Mouse (Mus musculus) hindbrain, embryonic 13.5 days (tissue): ENCODE measurements at regions not wholly inside any gene's neighbourhood (a gene's known extent, or its start where the extent isn't known, plus 50 kb on each side); places are given as distances from the start of the nearest gene placed in this dataset.
"Not testable (repeated sequence)": the region's sequence is repeated elsewhere in the genome, so short reads cannot be mapped to it uniquely, and the experiment has no call there.

ENCODE experiments used
- ATAC-seq: fragments of 200-750 bp; cut with Nextera tagmentation; 2 replicates; pipeline ENCODE4 v1.8.0; 2017; ENCODE audit warnings: moderate TSS enrichment; ENCODE audit not compliant: low FRiP score
- H3K27ac ChIP-seq: fragments of 300-500 bp; sonication (generic); 2 replicates; pipeline ENCODE4 v1.5.1; 2015; ENCODE audit warnings: inconsistent platforms, mild to moderate bottlenecking, moderate library complexity
- H3K27me3 ChIP-seq: fragments of 300-500 bp; sonication (generic); 2 replicates; pipeline ENCODE4 v1.6.1; 2015; ENCODE audit warnings: mild to moderate bottlenecking, inconsistent platforms
- H3K36me3 ChIP-seq: fragments of 300-500 bp; sonication (generic); 2 replicates; pipeline ENCODE4 v1.6.1; 2015; ENCODE audit warnings: mild to moderate bottlenecking, inconsistent platforms
- H3K4me1 ChIP-seq: fragments of 300-500 bp; sonication (generic); replicated peaks from 2 replicates; pipeline ENCODE4 v1.6.1; 2015; ENCODE audit warnings: inconsistent platforms
- H3K4me2 ChIP-seq: fragments of 300-500 bp; sonication (generic); 2 replicates; pipeline ENCODE4 v1.6.1; 2015; ENCODE audit warnings: inconsistent platforms, mild to moderate bottlenecking, moderate library complexity
- H3K4me3 ChIP-seq: fragments of 300-500 bp; sonication (generic); 2 replicates; pipeline ENCODE4 v1.5.1; 2015; ENCODE audit warnings: mild to moderate bottlenecking, inconsistent platforms
- H3K9ac ChIP-seq: fragments of 300-500 bp; sonication (generic); 2 replicates; pipeline ENCODE4 v1.6.1; 2015; ENCODE audit warnings: mild to moderate bottlenecking, inconsistent platforms
- H3K9me3 ChIP-seq: fragments of 300-500 bp; sonication (generic); 2 replicates; pipeline ENCODE4 v1.6.1; 2016; ENCODE audit warnings: inconsistent platforms
- WGBS: fragments of 180-500 bp; shearing (Covaris S2); methylation state at CpG from one replicate; pipeline ENCODE4 v1.1.7; 2015; 5-methylcytosine and 5-hydroxymethylcytosine counted together

DNA sequence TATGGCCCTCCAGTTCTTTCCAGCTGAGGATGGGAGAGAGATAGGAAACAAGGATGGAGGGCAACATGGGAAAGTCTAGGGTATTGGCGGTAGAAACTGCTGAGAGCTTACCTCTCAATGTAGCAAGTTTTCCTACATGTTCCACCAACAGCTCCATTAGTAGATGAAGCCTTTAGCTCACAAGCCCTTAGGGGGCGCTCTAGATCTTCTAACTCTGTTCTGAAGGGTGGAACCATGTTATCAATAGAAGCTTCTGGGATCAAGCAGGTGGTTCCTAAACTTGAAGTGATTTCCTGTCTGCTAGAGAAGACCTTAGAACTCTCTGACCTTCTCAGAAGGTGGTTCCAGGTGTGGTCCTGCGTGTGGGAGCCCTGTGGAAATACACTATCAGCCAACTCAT, 154.2 kb upstream of the 1700012A03Rik start:
- Histone ChIP-seq H3K36me3 (no peaks in the 10 kb centered on the region), H3K27ac (no peak overlapping the region), H3K4me3 (no peak overlapping the region), H3K9me3 (no peaks in the 10 kb centered on the region), H3K9ac (no peak overlapping the region), H3K27me3 (peaks cover 9% of the 10 kb centered on the region), H3K4me1 (peaks cover 8% of the 10 kb centered on the region), H3K4me2 (no peak overlapping the region)
- ATAC-seq = no peak
- 67% methylated on average over 3 of the region's 3 CpGs for WGBS

DNA sequence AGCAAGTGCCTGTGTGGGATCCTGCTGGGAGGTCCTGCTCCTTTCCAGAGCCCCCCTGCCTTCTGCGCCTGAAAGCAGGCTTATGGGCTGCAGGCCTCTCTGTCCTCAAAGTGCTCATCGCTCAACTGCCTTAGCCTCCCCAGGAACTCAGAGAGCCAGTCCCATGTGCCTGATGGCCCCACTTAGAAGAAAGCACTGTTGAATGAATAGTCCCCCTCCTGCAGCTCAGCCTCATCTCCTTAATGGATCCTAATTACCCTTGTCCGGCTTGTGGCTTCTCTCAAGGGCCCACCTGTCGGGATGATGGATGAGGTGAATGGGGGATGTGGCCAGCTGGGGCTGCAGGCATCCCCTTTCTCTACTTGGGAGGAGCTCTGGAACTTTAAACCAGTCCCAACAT, 163.1 kb upstream of the 1700012A03Rik start:
- no peak for ATAC-seq
- Histone ChIP-seq H3K27me3 (peaks cover 28% of the 10 kb centered on the region), H3K27ac (0 out of 2 replicates have a peak overlapping the region, but pooled peaks have one; percentile 8), H3K4me3 (no peak overlapping the region), H3K9me3 (no peaks in the 10 kb centered on the region), H3K9ac (no peak overlapping the region), H3K4me2 (no peak overlapping the region), H3K36me3 (no peaks in the 10 kb centered on the region), H3K4me1 (peaks cover 15% of the 10 kb centered on the region)
- 5% methylated on average over 4 of the region's 4 CpGs for WGBS

DNA sequence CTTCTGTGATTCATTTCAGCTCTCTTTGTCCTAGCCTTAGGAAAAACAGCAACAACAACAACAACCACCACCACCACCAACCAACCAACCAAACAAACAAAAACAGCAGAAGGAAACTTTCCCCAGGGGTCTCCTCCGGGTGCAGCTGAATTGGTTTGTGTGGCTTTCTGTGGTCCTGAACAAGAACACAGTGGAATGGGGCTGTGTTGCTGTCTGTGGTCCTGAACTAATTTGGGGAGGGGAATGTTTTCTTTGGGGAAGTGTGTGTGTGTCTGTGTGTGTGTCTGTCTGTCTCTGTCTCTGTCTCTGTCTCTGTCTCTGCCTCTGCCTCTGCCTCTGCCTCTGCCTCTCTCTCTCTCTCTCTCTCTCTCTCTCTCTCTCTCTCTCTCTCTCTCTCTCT, 164.8 kb upstream of the 1700012A03Rik start:
- ATAC-seq, H3K9ac ChIP-seq, H3K4me2 ChIP-seq, H3K27ac ChIP-seq, H3K4me3 ChIP-seq, H3K36me3 ChIP-seq, H3K9me3 ChIP-seq: not testable (repeated sequence)
- 5% methylated on average over 1 of the region's 1 CpGs for WGBS
- Histone ChIP-seq H3K4me1 (peaks cover 15% of the 10 kb centered on the region), H3K27me3 (peaks cover 25% of the 10 kb centered on the region)

DNA sequence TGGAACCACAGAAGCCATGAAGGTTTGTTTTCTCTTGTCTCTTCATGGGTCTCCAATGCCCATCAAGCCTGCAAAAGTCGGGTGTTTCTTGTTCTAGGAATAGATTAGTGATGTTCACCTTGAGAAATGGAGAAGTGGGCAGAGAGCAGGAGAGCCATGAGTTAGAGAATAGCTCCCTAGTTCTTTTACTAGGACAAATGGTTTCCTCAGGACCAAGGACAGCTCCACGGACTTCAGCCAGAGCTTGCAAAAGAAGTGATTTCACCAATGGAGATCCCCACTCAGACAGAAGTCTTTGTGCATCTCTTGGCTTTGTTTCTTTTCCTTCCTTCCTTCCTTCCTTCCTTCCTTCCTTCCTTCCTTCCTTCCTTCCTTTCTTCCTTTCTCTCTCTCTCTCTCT, 166.3 kb upstream of the 1700012A03Rik start:
- no peaks in the 10 kb centered on the region for H3K9me3 ChIP-seq
- H3K9ac ChIP-seq = no peak overlapping the region
- H3K27ac ChIP-seq = no peak overlapping the region
- peaks cover 20% of the 10 kb centered on the region for H3K27me3 ChIP-seq
- no peak overlapping the region for H3K4me3 ChIP-seq
- 25% methylated on average over 2 of the region's 2 CpGs for WGBS
- no peak for ATAC-seq
- H3K4me1 ChIP-seq = peaks cover 15% of the 10 kb centered on the region
- H3K36me3 ChIP-seq = no peaks in the 10 kb centered on the region
- H3K4me2 ChIP-seq = no peak overlapping the region

DNA sequence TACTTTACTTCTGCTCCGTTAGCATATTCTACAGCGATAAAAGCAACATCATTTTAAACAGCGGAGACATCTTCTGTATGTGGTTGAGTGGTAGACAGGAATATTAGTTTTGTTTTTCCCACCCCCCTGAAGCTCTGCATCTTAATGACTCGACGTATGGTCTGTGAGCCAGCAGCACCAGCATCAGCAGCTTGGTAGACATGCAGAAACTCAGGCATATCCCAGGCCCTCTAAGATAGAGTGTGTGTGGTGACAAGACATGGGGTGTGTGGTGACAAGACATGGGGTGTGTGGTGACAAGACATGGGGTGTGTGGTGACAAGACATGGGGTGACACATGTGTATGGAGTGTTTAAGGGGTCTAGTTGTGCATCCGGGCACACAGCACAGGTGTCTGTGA, 175.4 kb upstream of the 1700012A03Rik start:
- no peak overlapping the region for H3K9ac ChIP-seq
- 89% methylated on average over 6 of the region's 6 CpGs for WGBS
- no peak for ATAC-seq
- no peaks in the 10 kb centered on the region for H3K9me3 ChIP-seq
- H3K4me3 ChIP-seq = no peak overlapping the region
- 0 out of 2 replicates have a peak, but pooled peaks cover 1% of the 10 kb centered on the region for H3K27me3 ChIP-seq
- no peak overlapping the region for H3K27ac ChIP-seq
- H3K4me1 ChIP-seq = peaks cover 8% of the 10 kb centered on the region
- no peaks in the 10 kb centered on the region for H3K36me3 ChIP-seq
- H3K4me2 ChIP-seq = no peak overlapping the region

DNA sequence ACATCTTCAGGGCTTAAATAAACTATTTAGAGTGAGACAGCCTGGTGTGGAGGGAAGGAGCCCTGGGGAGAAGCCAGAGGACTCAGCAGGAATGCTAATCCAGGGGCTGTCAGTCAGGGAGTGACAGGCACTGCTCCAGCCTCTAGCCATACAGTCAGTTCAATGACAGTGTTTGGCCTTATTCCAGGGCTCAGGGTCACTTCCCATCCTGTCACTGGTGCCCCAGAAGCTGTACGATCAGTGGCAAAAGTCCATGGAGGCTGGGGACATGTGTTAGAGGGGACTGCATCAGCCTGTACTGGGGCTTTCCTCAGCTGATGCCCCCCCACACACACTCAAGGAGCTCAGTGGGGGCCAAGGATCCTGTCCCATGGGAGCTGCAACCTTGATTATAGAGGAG, 176.1 kb upstream of the 1700012A03Rik start:
- no peaks in the 10 kb centered on the region for H3K27me3 ChIP-seq
- H3K4me1 ChIP-seq = peaks cover 8% of the 10 kb centered on the region
- H3K4me3 ChIP-seq = no peak overlapping the region
- 19% methylated on average over 1 of the region's 1 CpGs for WGBS
- H3K4me2 ChIP-seq = no peak overlapping the region
- no peaks in the 10 kb centered on the region for H3K36me3 ChIP-seq
- no peaks in the 10 kb centered on the region for H3K9me3 ChIP-seq
- no peak for ATAC-seq
- no peak overlapping the region for H3K9ac ChIP-seq
- H3K27ac ChIP-seq = no peak overlapping the region

DNA sequence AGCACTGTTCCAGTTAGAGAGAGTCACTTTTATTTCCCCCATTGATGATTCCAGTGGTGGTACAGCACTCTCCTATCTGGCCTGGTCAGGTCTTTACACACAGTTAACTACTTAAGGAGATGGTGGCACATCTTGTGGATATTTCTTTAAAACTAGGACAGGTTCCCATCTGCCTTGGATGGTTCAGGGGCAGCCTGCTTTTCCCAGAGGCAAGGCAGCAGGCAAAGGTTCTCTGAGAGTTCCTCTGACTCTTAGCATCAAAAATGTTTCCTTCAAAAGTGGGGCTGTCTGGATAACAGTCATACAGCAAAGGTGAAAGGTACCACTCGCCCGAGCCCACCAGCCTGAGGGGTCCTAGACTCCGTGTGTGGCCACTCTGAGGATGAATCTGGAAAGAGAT, 178.3 kb upstream of the 1700012A03Rik start:
- Histone ChIP-seq H3K4me1 (peaks cover 8% of the 10 kb centered on the region), H3K36me3 (no peaks in the 10 kb centered on the region), H3K27ac (no peak overlapping the region), H3K27me3 (no peaks in the 10 kb centered on the region), H3K4me2 (no peak overlapping the region), H3K4me3 (no peak overlapping the region), H3K9ac (no peak overlapping the region), H3K9me3 (no peaks in the 10 kb centered on the region)
- no peak for ATAC-seq
- 90% methylated on average over 3 of the region's 3 CpGs for WGBS

DNA sequence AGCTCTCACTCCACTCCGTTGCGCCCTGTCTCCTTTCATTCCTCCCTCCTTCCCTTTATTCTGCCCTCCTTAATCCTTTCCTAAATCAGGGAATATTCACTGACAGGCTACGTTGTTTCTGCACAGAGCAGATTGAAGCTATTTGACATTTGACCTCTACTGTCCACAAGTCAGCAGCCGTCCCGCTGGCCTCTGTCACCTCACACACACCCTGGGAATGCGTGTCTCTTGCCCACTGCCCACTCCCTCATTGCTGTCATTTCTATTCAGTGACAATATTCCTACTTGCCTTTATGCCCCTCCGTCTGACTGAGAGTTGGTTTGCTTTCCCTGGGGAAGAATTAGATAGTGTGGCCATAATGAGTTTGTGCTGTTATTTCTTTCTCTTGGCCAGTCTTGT, 188.1 kb upstream of the 1700012A03Rik start:
- Histone ChIP-seq H3K36me3 (no peaks in the 10 kb centered on the region), H3K27me3 (no peaks in the 10 kb centered on the region), H3K4me2 (no peak overlapping the region), H3K9ac (0 out of 2 replicates have a peak overlapping the region, but pooled peaks have one; percentile 24), H3K27ac (peak overlapping the region; percentile 75; the same call in 1 of the 2 replicates), H3K9me3 (no peaks in the 10 kb centered on the region), H3K4me1 (peaks cover 14% of the 10 kb centered on the region), H3K4me3 (no peak overlapping the region)
- 0 out of 2 replicates have a peak, but pooled peaks have one; percentile 43 for ATAC-seq
- WGBS = 23% methylated on average over 7 of the region's 7 CpGs

DNA sequence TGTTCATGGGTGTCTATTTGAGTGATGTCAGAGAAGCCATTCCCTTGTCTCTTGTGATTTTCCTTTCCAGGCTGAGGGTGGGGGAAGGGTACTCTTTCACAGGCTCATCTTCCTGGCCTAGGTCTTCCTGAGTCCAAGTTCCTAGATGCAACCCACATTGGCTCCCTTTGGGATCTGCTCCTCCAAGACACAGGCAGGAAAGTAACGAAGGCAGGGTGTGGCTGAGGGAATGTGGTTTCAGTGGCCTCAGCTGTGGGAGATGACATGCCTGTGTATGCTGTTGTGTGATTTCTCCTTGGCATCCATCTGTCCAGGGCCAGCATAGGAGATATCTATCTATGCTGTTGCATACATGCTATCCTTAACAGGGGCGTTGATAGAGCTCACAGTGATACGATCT, 190.4 kb upstream of the 1700012A03Rik start:
- no peak overlapping the region for H3K4me2 ChIP-seq
- H3K4me1 ChIP-seq = peaks cover 14% of the 10 kb centered on the region
- no peak overlapping the region for H3K9ac ChIP-seq
- H3K4me3 ChIP-seq = no peak overlapping the region
- H3K9me3 ChIP-seq = no peaks in the 10 kb centered on the region
- no peak overlapping the region for H3K27ac ChIP-seq
- 84% methylated on average over 3 of the region's 3 CpGs for WGBS
- ATAC-seq = no peak
- H3K36me3 ChIP-seq = no peaks in the 10 kb centered on the region
- no peaks in the 10 kb centered on the region for H3K27me3 ChIP-seq

DNA sequence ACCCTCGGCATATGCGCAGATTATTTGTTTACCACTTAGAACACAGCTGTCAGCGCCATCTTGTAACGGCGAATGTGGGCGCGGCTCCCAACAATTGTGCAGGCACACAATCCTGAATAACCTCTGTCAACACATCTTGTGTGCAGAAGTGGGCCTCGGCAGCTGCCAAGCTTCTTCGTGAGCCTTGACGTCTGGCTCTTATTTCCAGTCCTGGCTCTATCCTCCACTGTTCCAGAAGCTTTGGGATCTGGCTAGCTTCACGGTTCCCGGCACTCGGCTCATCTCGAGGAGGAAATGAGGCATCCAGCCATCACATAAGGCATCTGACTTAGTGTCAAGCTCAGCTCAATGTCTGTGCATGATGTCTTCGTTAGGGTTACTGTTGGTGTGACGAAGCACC, 195.8 kb upstream of the 1700012A03Rik start:
- H3K27ac ChIP-seq = no peak overlapping the region
- H3K9ac ChIP-seq = no peak overlapping the region
- H3K4me2 ChIP-seq = no peak overlapping the region
- no peak for ATAC-seq
- WGBS = 97% methylated on average over 16 of the region's 16 CpGs
- no peaks in the 10 kb centered on the region for H3K9me3 ChIP-seq
- no peaks in the 10 kb centered on the region for H3K27me3 ChIP-seq
- no peaks in the 10 kb centered on the region for H3K4me1 ChIP-seq
- H3K4me3 ChIP-seq = no peak overlapping the region
- H3K36me3 ChIP-seq = no peaks in the 10 kb centered on the region

DNA sequence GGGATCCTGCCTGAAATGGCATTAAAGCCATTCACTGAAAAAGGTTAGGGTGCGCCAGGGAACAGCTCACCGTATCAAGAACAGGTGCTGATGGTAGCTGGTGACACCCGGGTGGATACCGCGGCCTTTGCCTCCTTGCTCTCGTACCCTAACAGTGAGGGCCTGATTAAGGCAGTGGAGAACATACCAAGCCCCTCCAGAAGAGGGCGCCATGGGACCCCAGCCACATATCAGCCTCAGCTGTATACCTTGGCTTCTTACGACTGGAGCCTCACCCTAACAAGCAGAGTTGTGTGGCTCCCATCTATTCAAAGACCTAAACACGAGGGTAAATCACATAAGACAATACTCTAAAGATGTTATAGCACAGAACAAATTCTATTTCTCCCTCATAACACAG, 203.7 kb upstream of the 1700012A03Rik start:
- Histone ChIP-seq H3K4me1 (0 out of 2 replicates have a peak, but pooled peaks cover 8% of the 10 kb centered on the region), H3K27me3 (no peaks in the 10 kb centered on the region), H3K9me3 (no peaks in the 10 kb centered on the region), H3K4me3 (no peak overlapping the region), H3K36me3 (no peaks in the 10 kb centered on the region), H3K4me2 (no peak overlapping the region), H3K27ac (no peak overlapping the region), H3K9ac (no peak overlapping the region)
- WGBS = 90% methylated on average over 9 of the region's 9 CpGs
- no peak for ATAC-seq

DNA sequence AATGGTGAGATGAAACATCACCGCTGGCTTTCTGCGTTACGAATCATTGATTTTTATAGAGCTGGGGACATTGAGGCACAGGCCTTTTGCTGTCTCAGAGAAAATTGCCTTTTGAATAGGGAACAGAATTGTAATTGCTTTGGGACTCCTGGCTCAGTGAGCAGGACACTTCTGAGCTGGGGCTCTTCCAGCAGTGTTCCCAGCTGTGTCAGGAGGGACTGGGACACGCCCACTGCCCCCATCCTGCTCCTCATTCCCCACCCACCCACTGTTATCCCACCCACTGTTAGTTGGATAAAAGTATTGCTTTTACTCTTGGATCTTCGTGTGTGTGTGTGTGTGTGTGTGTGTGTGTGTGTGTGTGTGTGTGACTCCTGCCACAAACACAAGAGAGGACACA, 204.4 kb upstream of the 1700012A03Rik start:
- no peaks in the 10 kb centered on the region for H3K9me3 ChIP-seq
- H3K9ac ChIP-seq = no peak overlapping the region
- peak overlapping the region; percentile 70; the same call in 1 of the 2 replicates for H3K27ac ChIP-seq
- H3K4me2 ChIP-seq = no peak overlapping the region
- H3K4me1 ChIP-seq = 0 out of 2 replicates have a peak, but pooled peaks cover 8% of the 10 kb centered on the region
- no peaks in the 10 kb centered on the region for H3K27me3 ChIP-seq
- H3K4me3 ChIP-seq = no peak overlapping the region
- WGBS = 62% methylated on average over 5 of the region's 5 CpGs
- no peaks in the 10 kb centered on the region for H3K36me3 ChIP-seq
- no peak for ATAC-seq

DNA sequence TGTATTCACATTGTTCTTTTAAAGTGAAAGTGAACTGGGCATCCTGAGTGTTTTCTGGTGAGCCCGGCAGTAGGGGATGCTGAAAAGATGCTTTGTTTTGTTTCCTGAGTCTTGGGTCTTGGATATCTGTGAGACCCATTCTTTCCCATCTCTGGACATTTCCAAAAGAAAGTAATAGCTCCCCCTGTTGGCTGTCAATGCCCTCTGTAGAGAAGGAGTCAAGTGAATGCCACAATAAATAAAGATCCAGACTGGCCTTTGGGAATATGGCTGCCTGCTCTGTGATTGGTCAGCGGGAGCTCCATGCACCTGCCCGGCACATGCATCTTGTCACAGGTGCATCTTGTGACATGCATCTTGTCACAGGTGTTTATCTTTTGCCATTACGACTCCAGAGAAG, 209.4 kb upstream of the 1700012A03Rik start:
- Histone ChIP-seq H3K27ac (no peak overlapping the region), H3K4me2 (no peak overlapping the region), H3K36me3 (no peaks in the 10 kb centered on the region), H3K4me3 (no peak overlapping the region), H3K9ac (no peak overlapping the region), H3K9me3 (no peaks in the 10 kb centered on the region), H3K27me3 (no peaks in the 10 kb centered on the region), H3K4me1 (peaks cover 22% of the 10 kb centered on the region)
- ATAC-seq = no peak
- 90% methylated on average over 4 of the region's 4 CpGs for WGBS
